Mouse (Mus musculus) kidney, postnatal 36 days (tissue): ENCODE measurements around the gene Msln.
A peak's percentile ranks its signal among the peaks of the same experiment; 100 is the strongest.

Source experiments
- DNase-seq, 2 experiments: peaks; one replicate each; pipeline ENCODE4 v3.0.0; 2021 to 2022; ENCODE audit warnings: mixed read lengths in 2 of 2

The Msln gene

GRCm38 (mm10) chr17:25721476-25721875, 32.7 kb downstream of the Msln start:
- no peak for DNase-seq

GRCm38 (mm10) chr17:25717691-25718090, 36.5 kb downstream of the Msln start:
- DNase-seq: no peak

GRCm38 (mm10) chr17:25716711-25717637, 37.2 kb downstream of the Msln start, which contains the start of gene Gng13:
Gene Gng13, plus strand, starts transcription at chr17:25717171.
- DNase-seq: peak; percentile 29 to 62

GRCm38 (mm10) chr17:25716130-25716529, 38.0 kb downstream of the Msln start:
- DNase-seq: no peak

- DNase-seq: no peak
Measured at GRCm38 (mm10) chr17:25715627-25716026, 38.6 kb downstream of the Msln start.

- DNase-seq: no peak
Measured at GRCm38 (mm10) chr17:25711136-25711535, 43.0 kb downstream of the Msln start.

GRCm38 (mm10) chr17:25709994-25710393, 44.2 kb downstream of the Msln start:
- DNase-seq: no peak

GRCm38 (mm10) chr17:25700863-25701496, 53.2 kb downstream of the Msln start:
- no peak for DNase-seq
